Mouse (Mus musculus) C2C12 (cell line): ENCODE data around the gene Hmgxb4.
"Not testable (repeated sequence)": the region's sequence is repeated elsewhere in the genome, so short reads cannot be mapped to it uniquely, and the experiment has no call there.

ENCODE experiments used
- CEBPB ChIP-seq: IDR thresholded peaks from one replicate; pipeline ENCODE4 v1.6.1; 2011; ENCODE audit warnings: low read depth, mild to moderate bottlenecking, control low read depth, moderate library complexity
- CTCF ChIP-seq: IDR thresholded peaks from one replicate; pipeline ENCODE4 v1.5.1; 2011; ENCODE audit not compliant: control insufficient read depth, insufficient read depth, insufficient read length
- MAX ChIP-seq: IDR thresholded peaks from one replicate; pipeline ENCODE4 v1.6.1; 2011; ENCODE audit warnings: mild to moderate bottlenecking, control low read depth
- MYOD1 ChIP-seq: IDR thresholded peaks from one replicate; pipeline ENCODE4 v1.6.1; 2011; ENCODE audit warnings: low read depth; ENCODE audit not compliant: control insufficient read depth, insufficient read length
- MYOG ChIP-seq: IDR thresholded peaks from one replicate; pipeline ENCODE4 v1.6.1; 2011; ENCODE audit not compliant: control insufficient read depth, insufficient read length; ENCODE audit errors: extremely low read depth
- USF1 ChIP-seq: IDR thresholded peaks from one replicate; pipeline ENCODE4 v1.6.1; 2011; ENCODE audit warnings: low read depth, mild to moderate bottlenecking, control low read depth, moderate library complexity

DNA sequence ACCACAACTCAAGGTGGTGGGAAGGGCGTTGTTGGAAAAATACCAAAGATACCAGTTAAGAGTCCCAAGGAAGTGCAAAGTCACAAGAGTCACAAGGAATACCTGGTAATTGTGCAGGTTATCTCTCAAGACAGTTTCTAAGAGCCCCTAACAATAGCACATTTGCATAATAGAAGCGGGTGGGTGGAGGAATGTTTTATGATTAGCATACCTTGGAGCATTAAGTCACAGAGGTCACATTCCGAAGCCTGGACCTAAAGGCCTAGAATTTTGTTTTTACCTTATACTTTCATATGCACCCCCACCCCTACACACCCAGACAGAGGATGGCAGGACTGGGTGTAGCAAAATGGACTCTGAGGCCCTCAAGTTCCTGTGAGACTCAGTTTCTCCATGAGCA is 22.9 kb upstream of the Hmgxb4 start:
- not testable (repeated sequence) for TF ChIP-seq CTCF, MAX, USF1, MYOD1, MYOG, CEBPB
